Mouse (Mus musculus): Measurements from ENCODE around the gene Cfc1. TPM values are rescaled to one million over a fixed set of nuclear protein-coding genes. Genes with fewer than 3 reads are reported as not detected.

The Cfc1 gene
- polyA plus RNA-seq, 1 experiment = not detected

GRCm38 (mm10) chr1:34584736-34585135 is 49.3 kb downstream of the Cfc1 start:
- Histone ChIP-seq H3K27ac (ENCODE audit: insufficient read depth, low read length) (no peak overlapping the region), H3K36me3 (ENCODE audit: control insufficient read depth, insufficient read depth, low read length) (no peaks in the 10 kb centered on the region), H3K4me3 (ENCODE audit: extremely low read depth, insufficient read depth, insufficient read length) (no peak overlapping the region), H3K4me1 (ENCODE audit: control insufficient read depth, insufficient read depth, insufficient read length) (no peaks in the 10 kb centered on the region), H3K27me3 (ENCODE audit: control insufficient read depth, insufficient read depth, low read length) (no peaks in the 10 kb centered on the region)
- WGBS = 85% methylated on average over 4 of the region's 4 CpGs
- DNase-seq (ENCODE audit: low read depth in 1 of 2, low spot score in 2 of 2) = no peak
- TF ChIP-seq POLR2A (IDR thresholded peaks at IDR 0.05; ENCODE audit: low read depth, low read length) (no peak), CTCF (IDR thresholded peaks at IDR 0.05; ENCODE audit: extremely low read depth, insufficient read depth, insufficient read length, insufficient replicate concordance) (no peak)

- WGBS = 81% methylated on average over 22 of the region's 22 CpGs
- no peak overlapping the region for H3K27ac ChIP-seq (ENCODE audit: insufficient read depth, low read length)
- TF ChIP-seq POLR2A (IDR thresholded peaks at IDR 0.05; ENCODE audit: low read depth, low read length) = no peak
- TF ChIP-seq CTCF (IDR thresholded peaks at IDR 0.05; ENCODE audit: extremely low read depth, insufficient read depth, insufficient read length, insufficient replicate concordance) = no peak
Measured at GRCm38 (mm10) chr1:34587298-34588096, 52.0 kb downstream of the Cfc1 start.

More at GRCm38 (mm10) chr1:34587298-34588096, 52.0 kb downstream of the Cfc1 start:
- H3K4me1 ChIP-seq (ENCODE audit: control insufficient read depth, insufficient read depth, insufficient read length) = no peaks in the 10 kb centered on the region
- H3K4me3 ChIP-seq (ENCODE audit: extremely low read depth, insufficient read depth, insufficient read length) = no peak overlapping the region
- H3K27me3 ChIP-seq (ENCODE audit: control insufficient read depth, insufficient read depth, low read length) = no peaks in the 10 kb centered on the region
- no peaks in the 10 kb centered on the region for H3K36me3 ChIP-seq (ENCODE audit: control insufficient read depth, insufficient read depth, low read length)
- DNase-seq (ENCODE audit: low read depth in 1 of 2, low spot score in 2 of 2) = no peak

Other genes starting within 250 kb of the Cfc1 start
- 19.2 and 25.7 TPM in 2 replicates for gene Ccdc115, start 96.0 kb upstream of the Cfc1 start, polyA plus RNA-seq (2012; rRNA removed)
- gene Imp4, start 95.8 kb upstream of the Cfc1 start, polyA plus RNA-seq (2012; rRNA removed) = 40.7 and 49.2 TPM in 2 replicates
- gene Ptpn18, start 75.9 kb upstream of the Cfc1 start, polyA plus RNA-seq (2012; rRNA removed) = 587 and 1,136 TPM in 2 replicates
- gene Prss39, start 37.2 kb upstream of the Cfc1 start, polyA plus RNA-seq (2012; rRNA removed) = 0.12 TPM in 1 of 2 replicates, not detected in the other
- not detected in 2 replicates for gene Prss40, start 25.3 kb downstream of the Cfc1 start, polyA plus RNA-seq (2012; rRNA removed)
- 0.01 TPM in 1 of 2 replicates, not detected in the other for gene Amer3, start 44.0 kb downstream of the Cfc1 start, polyA plus RNA-seq (2012; rRNA removed)

Data from spleen, adult 2 months (tissue).